Mouse (Mus musculus): ENCODE measurements around the gene Enah.

DNA sequence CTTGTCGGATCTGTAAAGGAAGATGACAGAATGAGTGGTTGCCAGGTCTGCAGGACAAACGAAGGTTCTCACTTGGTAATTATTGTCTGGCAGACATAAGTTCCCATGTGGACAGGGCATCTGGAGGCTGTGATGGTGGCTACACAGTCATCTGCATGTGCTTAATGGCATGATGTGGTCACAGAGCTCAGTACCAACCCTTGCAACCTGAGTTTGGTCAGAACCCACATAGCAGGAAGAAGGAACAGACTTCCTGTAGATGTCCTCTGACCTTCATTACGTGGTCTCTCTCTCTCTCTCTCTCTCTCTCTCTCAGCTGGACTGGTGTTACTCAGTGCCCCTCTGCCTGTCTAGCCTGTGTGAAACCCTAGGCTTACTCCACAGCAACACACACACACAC, 147.2 kb downstream of the Enah start:
- TF ChIP-seq CTCF (IDR thresholded peaks at IDR 0.05; ENCODE audit: borderline replicate concordance, control insufficient read depth, extremely low read depth, insufficient read depth, low read length, poor library complexity) = no peak
- TF ChIP-seq POLR2A (IDR thresholded peaks at IDR 0.05; ENCODE audit: control insufficient read depth, extremely low read depth, insufficient read depth, low read length, poor library complexity) = no peak

Measured in thymus, adult 2 months (tissue).